Mouse (Mus musculus): ENCODE measurements around the gene Trhde. TPM values are rescaled to one million over a fixed set of nuclear protein-coding genes. Genes with fewer than 3 reads are reported as not detected.

The Trhde gene
- polyA plus RNA-seq, 1 experiment from 2014 or later: 0.03 TPM

- H3K27me3 ChIP-seq: no peaks in the 10 kb centered on the region
- H3K36me3 ChIP-seq: no peaks in the 10 kb centered on the region
- no peak overlapping the region for H3K27ac ChIP-seq
- ATAC-seq (replicated peaks; ENCODE audit: insufficient number of reproducible peaks, insufficient read depth, low FRiP score, low read depth): no peak
- H3K9me3 ChIP-seq (replicated peaks): no peaks in the 10 kb centered on the region
- no peaks in the 10 kb centered on the region for H3K4me1 ChIP-seq (replicated peaks)
- H3K4me3 ChIP-seq: no peak overlapping the region
- no peak overlapping the region for H3K9ac ChIP-seq
- no peak overlapping the region for H3K4me2 ChIP-seq
- WGBS: 77% methylated on average over 2 of the region's 2 CpGs
These were observed 67.0 kb downstream of the Trhde start for GRCm38 (mm10) chr10:114735111-114735510.

- Histone ChIP-seq H3K4me1 (replicated peaks) (no peaks in the 10 kb centered on the region), H3K4me2 (no peak overlapping the region), H3K36me3 (no peaks in the 10 kb centered on the region), H3K4me3 (no peak overlapping the region), H3K9me3 (replicated peaks) (no peaks in the 10 kb centered on the region), H3K27me3 (no peaks in the 10 kb centered on the region), H3K27ac (no peak overlapping the region), H3K9ac (no peak overlapping the region)
- 72% methylated on average over 2 of the region's 2 CpGs for WGBS
- ATAC-seq (replicated peaks; ENCODE audit: insufficient number of reproducible peaks, insufficient read depth, low FRiP score, low read depth): no peak
These were observed 76.5 kb downstream of the Trhde start for GRCm38 (mm10) chr10:114725591-114725990.

GRCm38 (mm10) chr10:114701791-114702190 is 100.3 kb downstream of the Trhde start:
- Histone ChIP-seq H3K4me1 (replicated peaks) (no peaks in the 10 kb centered on the region), H3K27me3 (no peaks in the 10 kb centered on the region), H3K9me3 (replicated peaks) (no peaks in the 10 kb centered on the region), H3K4me3 (no peak overlapping the region), H3K27ac (no peak overlapping the region), H3K4me2 (no peak overlapping the region), H3K36me3 (no peaks in the 10 kb centered on the region), H3K9ac (no peak overlapping the region)
- no peak for ATAC-seq (replicated peaks; ENCODE audit: insufficient number of reproducible peaks, insufficient read depth, low FRiP score, low read depth)

- no peak overlapping the region for H3K4me2 ChIP-seq
- H3K9ac ChIP-seq: no peak overlapping the region
- no peaks in the 10 kb centered on the region for H3K27me3 ChIP-seq
- no peaks in the 10 kb centered on the region for H3K36me3 ChIP-seq
- no peaks in the 10 kb centered on the region for H3K4me1 ChIP-seq (replicated peaks)
- H3K9me3 ChIP-seq (replicated peaks): no peaks in the 10 kb centered on the region
- H3K27ac ChIP-seq: no peak overlapping the region
- ATAC-seq (replicated peaks; ENCODE audit: insufficient number of reproducible peaks, insufficient read depth, low FRiP score, low read depth): no peak
- WGBS: 67% methylated on average over 6 of the region's 6 CpGs
- H3K4me3 ChIP-seq: no peak overlapping the region
These were observed 130.2 kb downstream of the Trhde start for GRCm38 (mm10) chr10:114671791-114672415.

GRCm38 (mm10) chr10:114593046-114593445 is 209.1 kb downstream of the Trhde start:
- no peaks in the 10 kb centered on the region for H3K9me3 ChIP-seq (replicated peaks)
- H3K9ac ChIP-seq: no peak overlapping the region
- no peak for ATAC-seq (replicated peaks; ENCODE audit: insufficient number of reproducible peaks, insufficient read depth, low FRiP score, low read depth)
- H3K36me3 ChIP-seq: no peaks in the 10 kb centered on the region
- H3K27me3 ChIP-seq: no peaks in the 10 kb centered on the region
- H3K27ac ChIP-seq: no peak overlapping the region
- no peaks in the 10 kb centered on the region for H3K4me1 ChIP-seq (replicated peaks)
- H3K4me3 ChIP-seq: no peak overlapping the region
- WGBS: 71% methylated on average over 3 of the region's 3 CpGs
- H3K4me2 ChIP-seq: no peak overlapping the region

- H3K27ac ChIP-seq: no peak overlapping the region
- H3K4me2 ChIP-seq: no peak overlapping the region
- H3K27me3 ChIP-seq: no peaks in the 10 kb centered on the region
- 67% methylated on average over 2 of the region's 2 CpGs for WGBS
- no peaks in the 10 kb centered on the region for H3K9me3 ChIP-seq (replicated peaks)
- H3K9ac ChIP-seq: no peak overlapping the region
- no peak overlapping the region for H3K4me3 ChIP-seq
- no peaks in the 10 kb centered on the region for H3K4me1 ChIP-seq (replicated peaks)
- H3K36me3 ChIP-seq: no peaks in the 10 kb centered on the region
- ATAC-seq (replicated peaks; ENCODE audit: insufficient number of reproducible peaks, insufficient read depth, low FRiP score, low read depth): no peak
These were observed 223.2 kb downstream of the Trhde start for GRCm38 (mm10) chr10:114578926-114579325.

- no peak overlapping the region for H3K4me3 ChIP-seq
- H3K4me1 ChIP-seq (replicated peaks): no peaks in the 10 kb centered on the region
- no peak for ATAC-seq (replicated peaks; ENCODE audit: insufficient number of reproducible peaks, insufficient read depth, low FRiP score, low read depth)
- no peaks in the 10 kb centered on the region for H3K27me3 ChIP-seq
- no peaks in the 10 kb centered on the region for H3K9me3 ChIP-seq (replicated peaks)
- no peak overlapping the region for H3K9ac ChIP-seq
- H3K27ac ChIP-seq: no peak overlapping the region
- WGBS: 81% methylated on average over 1 of the region's 1 CpGs
- no peak overlapping the region for H3K4me2 ChIP-seq
- no peaks in the 10 kb centered on the region for H3K36me3 ChIP-seq
These were observed 234.2 kb downstream of the Trhde start for GRCm38 (mm10) chr10:114567891-114568290.

GRCm38 (mm10) chr10:114509186-114509585 is 292.9 kb downstream of the Trhde start:
- Histone ChIP-seq H3K9me3 (replicated peaks) (no peaks in the 10 kb centered on the region), H3K27ac (no peak overlapping the region), H3K4me3 (no peak overlapping the region), H3K4me1 (replicated peaks) (no peaks in the 10 kb centered on the region), H3K9ac (no peak overlapping the region), H3K4me2 (no peak overlapping the region), H3K27me3 (no peaks in the 10 kb centered on the region), H3K36me3 (no peaks in the 10 kb centered on the region)
- WGBS: 63% methylated on average over 1 of the region's 1 CpGs
- no peak for ATAC-seq (replicated peaks; ENCODE audit: insufficient number of reproducible peaks, insufficient read depth, low FRiP score, low read depth)

- Histone ChIP-seq H3K27ac (no peak overlapping the region), H3K9ac (no peak overlapping the region), H3K9me3 (replicated peaks) (no peaks in the 10 kb centered on the region), H3K36me3 (no peaks in the 10 kb centered on the region), H3K4me2 (no peak overlapping the region), H3K27me3 (no peaks in the 10 kb centered on the region), H3K4me1 (replicated peaks) (no peaks in the 10 kb centered on the region), H3K4me3 (no peak overlapping the region)
- no peak for ATAC-seq (replicated peaks; ENCODE audit: insufficient number of reproducible peaks, insufficient read depth, low FRiP score, low read depth)
- WGBS: 81% methylated on average over 4 of the region's 4 CpGs
These were observed 313.3 kb downstream of the Trhde start for GRCm38 (mm10) chr10:114488806-114489205.

GRCm38 (mm10) chr10:114455591-114455990 is 346.5 kb downstream of the Trhde start:
- Histone ChIP-seq H3K27me3 (no peaks in the 10 kb centered on the region), H3K9ac (no peak overlapping the region), H3K9me3 (replicated peaks) (no peaks in the 10 kb centered on the region), H3K4me1 (replicated peaks) (no peaks in the 10 kb centered on the region), H3K36me3 (no peaks in the 10 kb centered on the region), H3K4me3 (no peak overlapping the region), H3K4me2 (no peak overlapping the region), H3K27ac (no peak overlapping the region)
- ATAC-seq (replicated peaks; ENCODE audit: insufficient number of reproducible peaks, insufficient read depth, low FRiP score, low read depth): no peak
- 70% methylated on average over 3 of the region's 3 CpGs for WGBS

- Histone ChIP-seq H3K27me3 (no peaks in the 10 kb centered on the region), H3K9me3 (replicated peaks) (no peaks in the 10 kb centered on the region), H3K4me2 (no peak overlapping the region), H3K4me1 (replicated peaks) (no peaks in the 10 kb centered on the region), H3K27ac (no peak overlapping the region), H3K9ac (no peak overlapping the region), H3K4me3 (no peak overlapping the region), H3K36me3 (no peaks in the 10 kb centered on the region)
- WGBS: 68% methylated on average over 6 of the region's 6 CpGs
- no peak for ATAC-seq (replicated peaks; ENCODE audit: insufficient number of reproducible peaks, insufficient read depth, low FRiP score, low read depth)
These were observed 354.0 kb downstream of the Trhde start for GRCm38 (mm10) chr10:114448116-114448515.

- WGBS: 63% methylated on average over 3 of the region's 3 CpGs
- Histone ChIP-seq H3K27me3 (no peaks in the 10 kb centered on the region), H3K36me3 (no peaks in the 10 kb centered on the region), H3K4me3 (no peak overlapping the region), H3K4me1 (replicated peaks) (no peaks in the 10 kb centered on the region), H3K9ac (no peak overlapping the region), H3K4me2 (no peak overlapping the region), H3K9me3 (replicated peaks) (no peaks in the 10 kb centered on the region), H3K27ac (no peak overlapping the region)
- no peak for ATAC-seq (replicated peaks; ENCODE audit: insufficient number of reproducible peaks, insufficient read depth, low FRiP score, low read depth)
These were observed 383.1 kb downstream of the Trhde start for GRCm38 (mm10) chr10:114418956-114419530.
